Mouse (Mus musculus) forebrain, embryonic 13.5 days (tissue): Measurements from ENCODE around the gene Slc24a3. TPM values are rescaled to one million over a fixed set of nuclear protein-coding genes. Genes with fewer than 3 reads are reported as not detected.

ENCODE experiments used
- ATAC-seq: fragments of 200-750 bp; cut with Nextera tagmentation; 2 replicates; pipeline ENCODE4 v1.8.0; 2017
- H3K27ac ChIP-seq: fragments of 300-500 bp; sonication (generic); 2 replicates; pipeline ENCODE4 v1.5.1; 2015; ENCODE audit warnings: inconsistent platforms, mild to moderate bottlenecking, moderate library complexity
- H3K27me3 ChIP-seq: fragments of 300-500 bp; sonication (generic); 2 replicates; pipeline ENCODE4 v1.6.1; 2015; ENCODE audit warnings: mild to moderate bottlenecking, inconsistent platforms
- H3K36me3 ChIP-seq: fragments of 300-500 bp; sonication (generic); 2 replicates; pipeline ENCODE4 v1.6.1; 2015; ENCODE audit warnings: mild to moderate bottlenecking, inconsistent platforms; ENCODE audit not compliant: poor library complexity, severe bottlenecking
- H3K4me1 ChIP-seq: fragments of 300-500 bp; sonication (generic); 2 replicates; pipeline ENCODE4 v1.6.1; 2015; ENCODE audit warnings: inconsistent platforms
- H3K4me2 ChIP-seq: fragments of 300-500 bp; sonication (generic); 2 replicates; pipeline ENCODE4 v1.6.1; 2015; ENCODE audit warnings: inconsistent platforms, mild to moderate bottlenecking, moderate library complexity
- H3K4me3 ChIP-seq: fragments of 300-500 bp; sonication (generic); 2 replicates; pipeline ENCODE4 v1.5.1; 2015; ENCODE audit warnings: mild to moderate bottlenecking, inconsistent platforms
- H3K9ac ChIP-seq: fragments of 300-500 bp; sonication (generic); 2 replicates; pipeline ENCODE4 v1.6.1; 2015; ENCODE audit warnings: mild to moderate bottlenecking, inconsistent platforms
- H3K9me3 ChIP-seq: fragments of 300-500 bp; sonication (generic); replicated peaks from 2 replicates; pipeline ENCODE4 v1.6.1; 2016; ENCODE audit warnings: inconsistent platforms
- WGBS: fragments of 180-500 bp; shearing (Covaris S2); methylation state at CpG from one replicate; pipeline ENCODE4 v1.1.7; 2015; 5-methylcytosine and 5-hydroxymethylcytosine counted together
- polyA plus RNA-seq: library from polyadenylated mRNA; unstranded; fragments of >200 nt; fragmentation: Nextera tagmentation; extraction: Ambion mirVana; gene quantifications from 2 replicates; pipeline ENCODE4 v1.2.1, GENCODE M21; 2015

Slc24a3 gene
- polyA plus RNA-seq, 1 experiment from 2014 or later: 1.5 TPM

DNA sequence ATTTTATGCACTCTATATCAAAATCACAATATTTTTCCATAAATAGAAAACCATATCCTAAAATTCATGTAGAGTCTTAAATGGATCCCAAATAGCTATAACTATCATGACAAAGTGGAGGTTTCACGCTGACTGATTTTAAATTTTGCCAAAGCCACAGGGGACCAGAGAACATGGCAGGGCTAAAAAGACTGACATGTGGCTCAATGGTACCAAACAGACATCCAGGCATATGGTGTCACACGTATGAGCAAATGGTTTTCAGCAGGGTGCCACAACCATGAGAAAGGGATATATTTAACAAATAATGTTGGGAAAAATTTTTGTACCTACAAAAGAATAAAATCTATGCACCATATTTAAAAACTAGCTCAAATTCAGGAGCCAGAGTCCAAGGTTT is 173.3 kb downstream of the Slc24a3 start:
- no peaks in the 10 kb centered on the region for H3K36me3 ChIP-seq
- 75% methylated on average over 2 of the region's 2 CpGs for WGBS
- no peak overlapping the region for H3K9ac ChIP-seq
- no peak overlapping the region for H3K27ac ChIP-seq
- no peaks in the 10 kb centered on the region for H3K4me1 ChIP-seq
- no peaks in the 10 kb centered on the region for H3K9me3 ChIP-seq
- ATAC-seq: no peak
- H3K4me2 ChIP-seq: no peak overlapping the region
- no peak overlapping the region for H3K4me3 ChIP-seq
- no peaks in the 10 kb centered on the region for H3K27me3 ChIP-seq

DNA sequence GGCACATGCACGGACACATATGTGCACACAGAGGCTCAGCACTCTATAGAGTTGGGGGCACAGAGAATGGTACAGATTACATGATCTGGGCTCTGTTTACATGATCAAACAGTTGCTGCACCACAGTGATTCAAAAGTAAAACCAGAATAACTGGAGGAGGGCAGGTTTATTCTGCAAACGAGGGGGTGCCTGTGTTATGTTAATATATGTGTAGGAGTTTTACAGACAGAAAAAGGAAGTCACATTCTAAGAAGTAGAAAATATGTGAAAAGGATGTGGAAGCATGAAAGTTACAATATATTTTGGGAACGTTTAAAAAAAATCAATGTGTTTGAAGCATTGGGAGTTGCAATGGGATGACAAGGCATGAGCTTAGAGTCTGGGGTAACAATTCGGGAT is 175.4 kb downstream of the Slc24a3 start:
- H3K9me3 ChIP-seq: no peaks in the 10 kb centered on the region
- H3K9ac ChIP-seq: no peak overlapping the region
- H3K4me3 ChIP-seq: no peak overlapping the region
- ATAC-seq: no peak
- H3K27ac ChIP-seq: no peak overlapping the region
- H3K4me2 ChIP-seq: no peak overlapping the region
- no peaks in the 10 kb centered on the region for H3K4me1 ChIP-seq
- no peaks in the 10 kb centered on the region for H3K36me3 ChIP-seq
- 81% methylated on average over 4 of the region's 4 CpGs for WGBS
- H3K27me3 ChIP-seq: no peaks in the 10 kb centered on the region

DNA sequence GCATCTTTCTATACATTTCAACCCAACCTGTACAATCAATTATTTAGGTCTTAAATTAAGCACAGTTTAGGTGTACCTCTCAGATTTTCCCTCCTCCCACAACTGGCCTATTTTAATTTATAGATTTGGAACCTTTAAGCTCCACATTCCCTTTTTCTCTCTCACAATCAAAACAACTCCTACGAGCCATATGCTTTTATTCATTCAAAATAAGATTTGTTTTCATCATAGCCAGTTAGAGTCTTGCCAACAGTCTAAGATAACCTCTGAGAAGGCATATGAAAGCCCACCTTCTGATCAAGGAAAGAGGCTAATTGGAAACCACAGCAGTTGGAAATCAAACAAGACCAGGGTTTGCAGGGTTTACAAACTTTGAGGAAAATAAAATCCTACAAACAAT is 177.0 kb downstream of the Slc24a3 start:
- Histone ChIP-seq H3K27me3 (no peaks in the 10 kb centered on the region), H3K4me2 (no peak overlapping the region), H3K4me1 (no peaks in the 10 kb centered on the region), H3K9me3 (no peaks in the 10 kb centered on the region), H3K9ac (no peak overlapping the region), H3K4me3 (no peak overlapping the region), H3K36me3 (no peaks in the 10 kb centered on the region), H3K27ac (no peak overlapping the region)
- ATAC-seq: no peak
- 74% methylated on average over 1 of the region's 1 CpGs for WGBS

DNA sequence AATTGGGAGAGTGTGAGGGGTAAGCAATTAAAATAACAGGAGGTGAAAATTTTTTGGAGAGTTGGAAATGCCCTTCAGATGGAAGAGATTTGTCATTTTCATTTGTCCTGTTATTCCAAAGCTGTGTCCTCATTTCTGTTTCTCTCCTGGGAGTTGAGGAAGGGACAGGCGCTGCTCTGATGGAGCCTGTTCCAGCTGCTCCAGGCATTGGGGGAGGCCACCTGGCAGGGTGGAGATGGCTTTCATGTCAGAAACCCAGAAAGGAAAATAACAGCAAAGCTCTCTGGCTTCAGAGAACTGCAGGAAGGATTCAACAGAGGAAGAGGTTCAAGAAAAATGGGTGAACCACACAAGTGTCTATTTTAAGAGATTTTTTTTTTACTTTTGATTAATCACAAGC is 186.2 kb downstream of the Slc24a3 start:
- 83% methylated on average over 1 of the region's 1 CpGs for whole genome bisulfite sequencing
- H3K9me3 ChIP-seq: no peaks in the 10 kb centered on the region
- no peak for ATAC-seq
- no peak overlapping the region for H3K27ac ChIP-seq
- no peaks in the 10 kb centered on the region for H3K27me3 ChIP-seq
- no peak overlapping the region for H3K4me3 ChIP-seq
- no peaks in the 10 kb centered on the region for H3K36me3 ChIP-seq
- no peak overlapping the region for H3K9ac ChIP-seq
- H3K4me1 ChIP-seq: no peaks in the 10 kb centered on the region
- no peak overlapping the region for H3K4me2 ChIP-seq

DNA sequence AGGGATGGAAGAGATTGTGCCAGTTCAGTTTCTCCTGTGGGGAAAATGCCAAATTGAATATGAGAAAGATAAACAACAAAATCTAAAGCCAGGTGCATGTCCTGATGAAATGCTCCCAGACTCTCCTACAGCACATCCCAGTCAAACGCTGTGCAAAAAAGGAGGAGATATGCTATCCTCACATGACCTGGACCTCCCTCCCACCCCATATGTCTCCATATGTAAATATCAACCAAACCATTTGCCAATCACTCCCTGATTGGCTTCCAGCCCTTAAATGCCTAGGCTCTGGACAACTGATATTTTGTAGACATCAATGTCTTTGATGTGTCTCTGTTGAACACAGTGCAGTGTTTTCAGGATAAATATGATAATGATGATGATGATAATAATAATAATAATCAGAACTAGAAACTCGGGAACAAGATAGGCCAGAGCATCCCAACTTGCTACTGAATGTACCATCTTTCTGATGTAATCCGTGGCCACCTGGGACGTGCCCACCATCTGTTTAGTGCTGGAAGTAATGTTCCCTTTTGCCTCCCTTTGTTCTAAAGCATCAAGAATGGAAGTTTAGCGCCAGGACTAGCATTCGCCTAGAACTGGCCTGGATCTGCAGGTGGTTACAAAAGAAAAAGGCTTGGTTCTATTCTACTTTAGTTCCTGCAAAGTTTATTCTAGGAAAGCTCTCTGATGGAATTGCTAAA is 190.8 kb downstream of the Slc24a3 start:
- no peak for ATAC-seq
- H3K27me3 ChIP-seq: no peaks in the 10 kb centered on the region
- H3K36me3 ChIP-seq: no peaks in the 10 kb centered on the region
- no peak overlapping the region for H3K4me2 ChIP-seq
- H3K4me3 ChIP-seq: no peak overlapping the region
- no peak overlapping the region for H3K27ac ChIP-seq
- H3K9me3 ChIP-seq: no peaks in the 10 kb centered on the region
- 79% methylated on average over 6 of the region's 6 CpGs for WGBS
- H3K9ac ChIP-seq: no peak overlapping the region
- no peaks in the 10 kb centered on the region for H3K4me1 ChIP-seq

DNA sequence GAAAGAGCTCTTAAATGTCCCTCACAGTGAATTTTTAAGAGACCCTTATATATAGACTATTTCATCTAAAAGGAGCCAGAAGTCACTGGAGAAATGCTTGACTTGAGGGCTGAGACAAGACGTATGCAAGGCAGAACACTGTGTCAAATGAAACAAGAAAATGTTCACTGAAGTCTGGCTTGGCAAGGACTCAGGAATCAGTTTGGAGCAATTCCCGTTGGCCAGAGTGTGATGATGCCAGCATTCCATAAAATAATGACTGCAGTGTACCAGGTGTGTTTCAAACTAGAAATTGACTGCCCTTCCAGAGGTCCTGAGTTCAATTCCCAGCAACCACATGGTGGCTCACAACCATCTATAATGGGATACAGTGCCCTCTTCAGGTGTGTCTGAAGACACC is 196.1 kb downstream of the Slc24a3 start:
- Histone ChIP-seq H3K9ac (no peak overlapping the region), H3K4me3 (no peak overlapping the region), H3K4me2 (no peak overlapping the region), H3K36me3 (no peaks in the 10 kb centered on the region), H3K27me3 (no peaks in the 10 kb centered on the region), H3K4me1 (no peaks in the 10 kb centered on the region), H3K9me3 (no peaks in the 10 kb centered on the region), H3K27ac (no peak overlapping the region)
- ATAC-seq: no peak
- 73% methylated on average over 2 of the region's 2 CpGs for WGBS

DNA sequence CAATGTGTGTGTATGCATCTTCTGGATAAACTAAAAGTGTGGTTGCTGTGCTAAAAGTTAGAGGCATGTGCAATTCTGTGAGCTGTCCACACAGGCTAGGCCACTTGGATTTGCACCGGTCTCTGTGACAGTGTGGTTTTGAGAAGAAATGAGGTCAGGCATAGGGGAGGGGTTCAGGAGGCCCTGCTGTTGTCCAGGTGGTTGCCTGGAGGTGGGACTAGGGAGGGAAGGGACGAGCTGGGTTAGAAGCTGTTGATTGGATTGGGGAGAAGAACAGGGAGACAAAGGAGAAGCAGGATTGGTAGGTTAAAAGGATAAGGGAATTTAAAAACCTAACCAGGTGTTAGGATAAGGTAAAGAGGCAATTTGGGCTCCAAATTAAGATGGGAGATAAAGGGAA is 201.1 kb downstream of the Slc24a3 start:
- Histone ChIP-seq H3K9ac (no peak overlapping the region), H3K4me1 (no peaks in the 10 kb centered on the region), H3K27ac (no peak overlapping the region), H3K36me3 (no peaks in the 10 kb centered on the region), H3K4me3 (no peak overlapping the region), H3K27me3 (no peaks in the 10 kb centered on the region), H3K4me2 (no peak overlapping the region), H3K9me3 (no peaks in the 10 kb centered on the region)
- no peak for ATAC-seq
- 59% methylated on average over 2 of the region's 2 CpGs for WGBS

DNA sequence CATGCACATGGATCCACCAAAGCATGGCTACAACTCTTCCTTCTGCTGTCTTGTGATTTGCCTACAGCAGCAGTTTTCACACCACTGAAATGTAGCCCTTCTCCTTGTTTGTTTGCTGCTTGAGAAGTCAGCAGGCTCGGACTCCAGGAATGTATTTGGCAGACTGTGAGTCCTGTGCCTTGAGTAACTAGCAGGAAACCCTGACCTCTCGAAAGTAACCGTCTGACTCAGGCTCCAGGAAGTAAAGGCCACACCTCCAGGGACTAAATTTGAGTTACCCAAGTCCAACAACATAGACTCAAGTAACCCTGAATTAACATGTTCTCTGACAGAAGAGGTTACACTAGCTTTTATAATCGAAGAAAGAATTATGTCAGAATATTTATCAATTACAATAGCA is 203.2 kb downstream of the Slc24a3 start:
- Histone ChIP-seq H3K9ac (no peak overlapping the region), H3K4me3 (no peak overlapping the region), H3K4me1 (no peaks in the 10 kb centered on the region), H3K9me3 (no peaks in the 10 kb centered on the region), H3K27me3 (no peaks in the 10 kb centered on the region), H3K4me2 (no peak overlapping the region), H3K36me3 (no peaks in the 10 kb centered on the region), H3K27ac (no peak overlapping the region)
- 89% methylated on average over 4 of the region's 4 CpGs for WGBS
- no peak for ATAC-seq

DNA sequence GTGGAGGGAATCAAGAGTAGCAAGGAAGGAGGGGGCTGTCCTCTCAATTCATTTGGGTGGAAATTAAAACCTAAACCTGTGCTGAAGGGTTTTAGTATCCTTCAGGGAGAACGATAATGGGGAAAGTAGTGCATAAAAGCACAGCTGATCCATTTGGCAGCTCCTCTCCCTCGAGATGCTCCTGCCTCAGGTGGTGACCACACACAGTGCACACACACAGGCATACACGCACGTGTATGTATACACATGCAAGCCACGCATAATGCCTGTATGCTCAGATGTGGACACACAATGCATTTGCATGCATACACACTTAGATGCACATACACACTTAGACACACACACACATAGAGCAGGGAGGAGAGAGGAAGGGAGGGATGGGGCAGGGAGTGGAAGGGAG is 206.2 kb downstream of the Slc24a3 start:
- no peak overlapping the region for H3K27ac ChIP-seq
- no peak overlapping the region for H3K9ac ChIP-seq
- H3K4me3 ChIP-seq: no peak overlapping the region
- no peaks in the 10 kb centered on the region for H3K27me3 ChIP-seq
- no peak for ATAC-seq
- WGBS: 81% methylated on average over 5 of the region's 5 CpGs
- no peaks in the 10 kb centered on the region for H3K36me3 ChIP-seq
- no peak overlapping the region for H3K4me2 ChIP-seq
- no peaks in the 10 kb centered on the region for H3K4me1 ChIP-seq
- no peaks in the 10 kb centered on the region for H3K9me3 ChIP-seq

DNA sequence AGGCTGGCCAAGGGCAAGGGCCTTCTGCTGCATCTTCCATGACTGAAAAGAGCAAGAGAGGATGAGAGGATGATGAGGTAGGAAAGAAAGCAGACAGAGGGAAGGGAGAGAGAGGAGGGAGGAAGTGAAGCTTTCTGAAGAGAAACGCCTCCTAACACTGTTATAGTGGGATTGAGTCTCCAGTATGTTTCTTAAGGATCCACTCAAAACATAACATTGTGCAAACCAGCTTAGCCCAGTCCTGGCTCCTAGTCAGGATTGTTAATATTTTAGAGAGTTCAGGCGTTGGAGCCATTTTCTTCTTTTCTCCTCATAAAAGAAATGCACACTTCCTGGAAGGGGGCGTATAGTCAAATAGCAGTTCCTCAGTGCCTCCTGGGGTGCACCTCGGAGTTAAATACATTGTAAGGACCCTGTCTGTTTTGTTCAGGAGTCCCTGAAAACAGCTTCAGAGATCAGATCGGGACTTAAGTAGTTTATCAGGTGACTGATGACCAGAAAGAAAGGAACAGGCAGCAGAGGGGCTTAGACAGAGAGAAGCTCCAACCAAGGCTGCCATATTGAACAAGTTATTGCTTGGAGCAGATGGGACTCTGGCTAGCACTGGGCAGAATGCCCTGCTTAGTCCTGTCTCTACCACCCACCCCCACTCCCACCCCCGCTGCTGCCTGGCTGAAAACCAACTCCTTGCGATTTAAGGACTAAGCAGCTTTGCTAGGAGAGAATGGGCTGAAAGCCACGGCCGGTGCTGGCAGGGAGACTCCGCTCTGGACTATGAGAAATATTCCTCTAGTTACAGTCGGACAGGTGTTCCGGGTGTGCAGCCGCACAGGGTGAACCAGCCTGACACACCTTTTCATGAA is 215.6 kb downstream of the Slc24a3 start:
- Histone ChIP-seq H3K4me2 (no peak overlapping the region), H3K27ac (no peak overlapping the region; the same call in 1 of the 2 replicates), H3K27me3 (no peaks in the 10 kb centered on the region), H3K4me1 (no peaks in the 10 kb centered on the region), H3K9me3 (no peaks in the 10 kb centered on the region), H3K36me3 (no peaks in the 10 kb centered on the region), H3K4me3 (no peak overlapping the region), H3K9ac (no peak overlapping the region)
- peak; percentile 69 for ATAC-seq
- WGBS: 64% methylated on average over 13 of the region's 13 CpGs

DNA sequence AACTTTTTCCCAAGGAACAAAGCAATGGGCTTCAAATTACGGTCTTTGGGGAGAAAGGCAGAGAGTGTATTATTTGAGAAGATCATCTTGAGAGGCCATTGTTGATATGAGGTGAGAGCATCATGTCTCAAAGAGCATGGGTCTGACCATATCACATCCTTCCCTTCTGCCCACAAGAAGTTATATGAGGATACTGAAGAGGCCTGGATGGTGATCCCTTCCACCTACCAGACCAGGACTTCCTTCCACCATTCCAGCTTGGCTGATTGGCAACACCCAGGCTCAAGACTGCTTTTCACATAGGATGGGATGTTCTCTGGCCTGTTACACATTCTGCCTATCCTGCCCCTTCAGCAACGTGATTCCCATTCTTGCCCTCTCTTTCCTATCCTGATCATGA is 216.7 kb downstream of the Slc24a3 start:
- Histone ChIP-seq H3K27me3 (no peaks in the 10 kb centered on the region), H3K4me3 (no peak overlapping the region), H3K4me1 (no peaks in the 10 kb centered on the region), H3K27ac (no peak overlapping the region), H3K9me3 (no peaks in the 10 kb centered on the region), H3K36me3 (no peaks in the 10 kb centered on the region), H3K9ac (no peak overlapping the region), H3K4me2 (no peak overlapping the region)
- 95% methylated on average over 2 of the region's 2 CpGs for WGBS
- no peak for ATAC-seq

DNA sequence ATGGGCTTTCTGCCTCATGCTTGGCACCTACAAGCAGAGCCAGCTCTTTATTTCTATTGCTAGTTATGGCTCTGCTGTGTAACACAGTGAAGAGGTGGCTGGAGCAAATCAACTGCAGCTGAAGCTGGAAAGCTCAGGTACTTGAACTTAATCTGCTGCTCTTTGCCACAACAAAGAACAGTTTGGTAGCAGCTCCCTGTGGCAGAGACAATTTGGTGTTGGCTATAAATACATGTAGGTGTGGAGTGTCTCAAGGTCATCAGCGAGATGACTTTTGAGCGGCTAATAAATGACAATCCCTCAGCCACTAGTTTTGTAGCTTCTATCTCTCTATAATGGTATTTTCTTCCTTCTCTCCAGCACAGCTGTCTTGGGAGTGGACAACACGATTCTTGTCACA is 217.7 kb downstream of the Slc24a3 start:
- Histone ChIP-seq H3K4me1 (no peaks in the 10 kb centered on the region), H3K36me3 (no peaks in the 10 kb centered on the region), H3K27ac (no peak overlapping the region), H3K4me2 (no peak overlapping the region), H3K27me3 (no peaks in the 10 kb centered on the region), H3K9ac (no peak overlapping the region), H3K9me3 (no peaks in the 10 kb centered on the region), H3K4me3 (no peak overlapping the region)
- 92% methylated on average over 3 of the region's 3 CpGs for WGBS
- ATAC-seq: no peak
